Mouse (Mus musculus): ENCODE results near the gene Mtfp1.
A peak's percentile ranks its signal among the peaks of the same experiment; 100 is the strongest.
"Not testable (repeated sequence)": the region's sequence is repeated elsewhere in the genome, so short reads cannot be mapped to it uniquely, and the experiment has no call there.

The Mtfp1 gene

DNA sequence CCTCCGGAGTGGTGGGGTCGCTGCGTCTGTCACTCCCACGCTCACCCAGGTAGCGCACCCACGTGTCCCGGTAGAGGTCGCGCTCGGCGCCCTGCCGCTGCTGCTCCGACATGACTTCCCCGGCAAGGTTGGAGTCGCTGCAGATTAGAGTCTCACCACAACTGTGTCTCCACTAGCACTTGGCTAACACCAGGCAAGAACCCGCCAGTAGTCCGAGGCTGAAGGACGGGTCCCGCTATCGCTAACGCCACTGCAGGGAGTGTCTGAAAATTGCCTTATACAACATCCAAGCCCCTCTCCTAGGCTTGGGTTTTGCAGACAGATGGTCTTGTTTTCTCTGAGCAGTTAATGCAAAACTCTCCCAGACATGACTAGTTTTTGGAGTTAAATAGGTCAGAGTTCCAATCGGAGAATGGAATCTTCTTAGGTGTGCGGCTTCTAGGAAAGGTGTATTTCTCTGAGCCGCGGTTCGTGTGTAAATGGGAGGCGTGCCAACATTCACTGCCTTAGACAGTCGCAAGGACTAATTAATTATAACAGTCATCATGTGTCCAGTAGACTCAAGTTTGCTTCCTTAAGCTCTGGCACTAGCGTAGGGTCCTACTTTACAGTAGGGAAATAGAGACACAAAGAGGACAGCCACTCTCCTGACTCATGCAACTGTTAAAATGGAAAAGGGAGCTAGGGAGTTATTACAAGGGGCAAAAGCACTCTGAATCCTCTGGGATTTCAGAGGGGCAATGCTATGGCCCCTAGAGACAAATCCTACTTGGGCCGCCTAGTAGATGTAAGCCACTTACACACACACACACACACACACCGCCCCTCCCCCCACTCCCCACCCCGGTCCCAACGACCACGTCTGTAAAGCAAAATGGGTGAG, at the start of gene Mtfp1:
Mtfp1 (minus strand) TSS at position 275 of the 883 bp plus-strand sequence.
- DNase-seq = peak; percentile 75

DNA sequence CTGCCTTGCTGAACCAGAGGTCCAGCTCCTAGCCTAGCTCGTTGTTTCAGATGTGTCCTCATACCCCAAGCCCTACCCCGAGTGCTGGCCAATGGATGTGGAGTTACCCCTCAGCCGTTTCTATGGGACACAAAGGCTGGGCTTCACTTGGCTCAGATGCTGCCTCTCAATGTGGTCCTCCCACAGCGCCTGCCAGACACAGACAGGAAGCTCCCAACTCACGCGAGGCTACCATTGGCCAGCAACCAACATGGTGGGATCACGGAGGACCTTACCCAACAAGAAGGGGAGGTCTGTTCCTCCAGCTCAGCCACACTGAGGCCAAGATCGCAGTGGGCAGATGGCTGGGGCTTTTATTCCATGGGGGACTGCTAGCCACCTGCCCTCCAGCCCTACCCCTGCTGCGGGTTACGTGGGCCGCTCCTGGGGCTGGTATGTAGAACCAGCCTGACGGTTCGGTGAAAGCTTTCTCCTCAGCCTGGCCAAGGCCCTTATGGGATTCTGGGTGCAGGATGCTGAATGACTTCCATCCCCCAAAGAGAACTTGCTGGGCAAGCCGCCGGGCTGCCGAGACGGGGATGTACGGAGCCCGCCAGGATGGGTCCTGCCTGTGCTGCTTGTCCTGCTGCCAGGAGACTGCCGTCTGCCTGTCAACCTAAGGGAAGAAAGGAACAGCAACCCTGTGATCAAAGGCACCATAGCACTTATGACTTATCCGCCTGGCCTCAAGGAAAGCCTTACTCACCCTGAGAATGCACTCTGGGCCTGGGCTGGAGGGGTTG, 48.2 kb upstream of the Mtfp1 start:
- DNase-seq = no peak

DNA sequence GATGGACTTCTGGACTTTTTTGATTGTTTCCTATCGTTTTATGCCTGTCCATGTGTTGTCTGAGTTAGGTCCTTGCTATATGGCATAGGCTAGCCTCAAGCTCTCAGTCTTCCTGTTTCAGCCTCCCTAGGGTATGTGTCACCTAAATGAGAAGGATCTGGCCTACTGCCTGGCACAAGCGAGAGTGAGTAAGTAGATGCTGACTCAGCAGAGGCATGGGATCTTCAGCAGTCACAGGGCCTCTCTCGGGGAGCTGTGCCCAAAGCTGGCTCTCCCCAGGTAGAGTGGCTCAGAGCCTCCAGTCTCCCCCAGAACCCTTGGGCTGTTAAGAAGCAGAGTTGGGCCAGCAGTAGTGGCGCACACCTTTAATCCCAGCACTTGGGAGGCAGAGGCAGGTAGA, 47.1 kb upstream of the Mtfp1 start:
- DNase-seq = no peak

DNA sequence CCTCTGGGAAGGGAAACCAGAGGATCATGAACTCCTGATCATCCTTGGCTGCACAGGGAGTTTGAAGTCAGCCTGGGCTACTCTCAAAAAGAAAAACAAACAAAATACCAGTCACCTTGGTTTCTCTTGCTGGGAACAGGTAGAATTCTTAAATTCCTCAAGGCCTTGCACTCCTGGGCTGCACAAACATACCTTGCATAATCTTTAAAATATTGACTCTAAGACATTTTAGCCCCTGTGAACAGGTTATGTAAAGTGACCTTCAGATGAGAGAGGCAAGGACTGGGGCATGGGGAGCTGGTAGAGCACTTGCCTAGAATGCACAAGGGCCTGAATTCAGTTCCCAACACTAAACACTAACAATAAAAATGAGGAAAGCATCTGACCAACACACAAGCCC, 46.3 kb upstream of the Mtfp1 start:
- DNase-seq = no peak

DNA sequence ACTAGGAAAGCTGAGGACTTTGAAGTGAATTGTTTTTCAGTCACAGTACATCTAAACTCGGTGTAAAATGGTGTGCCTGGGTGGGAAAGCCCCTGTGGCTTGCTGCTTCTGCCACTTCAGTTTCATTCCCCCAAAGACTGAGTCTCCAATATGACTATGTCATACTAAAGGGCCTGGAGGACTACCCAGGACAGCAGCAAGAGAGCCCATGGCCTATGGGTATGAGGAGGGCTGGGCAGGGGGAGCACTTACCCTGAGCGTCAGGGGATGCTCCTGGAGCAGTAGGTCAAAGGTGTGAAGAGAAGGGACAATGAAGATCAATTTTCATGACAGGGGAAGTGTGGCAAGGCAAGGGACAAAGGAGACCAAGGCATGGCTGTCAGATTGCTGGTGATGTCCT, 43.7 kb upstream of the Mtfp1 start:
- no peak for DNase-seq

DNA sequence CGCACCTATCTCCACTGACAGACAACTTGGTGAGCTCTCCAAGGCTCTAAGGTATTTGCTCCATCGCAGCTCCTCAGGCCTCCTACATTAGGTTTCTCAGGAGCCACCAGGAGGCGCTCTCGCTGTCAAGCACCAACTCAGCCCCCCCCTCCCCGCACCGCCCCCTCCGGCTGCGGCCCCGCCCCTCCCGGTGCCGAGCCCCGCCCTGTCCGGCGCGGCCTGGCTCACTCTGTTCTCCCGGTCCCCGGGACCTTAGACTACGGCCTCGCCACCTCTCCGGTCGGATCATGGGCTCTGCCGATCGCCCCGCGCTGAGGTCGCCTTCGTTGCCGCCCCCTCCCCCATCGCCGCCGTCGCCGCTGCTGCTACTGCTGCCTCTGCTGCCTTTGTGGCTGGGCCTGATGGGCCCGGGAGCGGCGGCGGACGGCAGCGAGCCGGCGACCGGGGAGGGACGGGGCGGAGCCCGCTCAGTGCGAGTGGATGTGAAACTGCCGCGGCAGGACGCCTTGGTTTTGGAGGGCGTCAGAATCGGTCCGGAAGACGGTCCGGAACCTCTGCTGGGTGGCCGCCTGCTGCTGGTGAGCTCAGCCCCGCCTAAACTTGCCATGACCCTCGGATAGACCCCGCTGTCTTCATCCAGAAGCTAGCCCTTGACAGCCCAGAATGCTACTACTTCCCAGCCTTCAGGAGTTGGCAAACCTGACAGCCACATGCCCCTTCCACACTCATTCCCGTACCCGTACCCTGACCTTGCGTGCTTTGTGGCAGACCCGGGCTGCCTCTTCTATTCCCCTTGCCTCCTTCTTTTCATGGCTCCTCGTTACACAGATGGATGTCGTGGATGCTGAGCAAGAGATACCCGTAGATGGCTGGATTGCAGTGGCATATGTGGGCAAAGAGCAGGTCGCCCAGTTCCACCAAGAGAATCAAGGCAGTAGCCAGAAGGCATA, 40.0 kb upstream of the Mtfp1 start, which contains the start of gene Rnf215:
Rnf215 (plus strand) TSS at position 217 of the 950 bp plus-strand sequence.
- DNase-seq = peak; percentile 86

DNA sequence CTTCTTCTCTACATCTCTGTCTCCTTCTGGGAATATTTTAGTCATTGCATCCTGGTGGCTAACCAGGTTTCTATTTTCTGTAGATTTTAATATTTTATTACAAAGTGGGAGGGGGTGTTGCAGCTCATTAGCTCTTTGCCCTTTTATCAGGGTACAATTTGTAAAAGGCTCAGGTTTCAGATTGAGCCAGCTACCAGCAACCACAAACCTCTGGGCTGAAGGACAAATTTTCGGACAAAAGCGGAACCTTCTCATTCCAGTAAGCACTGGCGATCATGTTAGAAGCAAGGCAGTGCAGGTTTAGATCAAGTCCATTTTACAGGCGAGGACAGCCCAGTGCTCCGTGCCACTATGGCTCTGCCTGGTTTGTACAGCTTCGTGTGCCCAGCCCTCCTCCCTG, 39.2 kb upstream of the Mtfp1 start:
- no peak for DNase-seq

DNA sequence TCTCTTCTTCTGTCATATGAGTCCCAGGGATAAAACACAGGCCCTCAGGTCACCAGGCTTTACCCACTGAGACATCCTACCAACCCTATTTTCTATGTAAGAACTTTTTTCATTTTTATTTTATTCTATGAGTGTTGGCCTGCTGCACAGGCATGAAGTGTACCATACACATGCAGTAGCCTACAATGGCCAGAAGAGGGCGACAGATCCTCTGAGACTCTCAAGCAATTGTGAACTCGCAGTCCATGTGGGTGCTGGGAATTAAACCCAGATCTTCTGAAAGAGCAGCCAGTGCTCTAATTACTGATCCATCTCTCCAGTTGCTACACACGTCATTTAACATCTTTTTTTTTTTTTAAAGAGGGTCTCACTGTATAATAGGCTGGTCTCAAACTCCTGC, 38.2 kb upstream of the Mtfp1 start:
- DNase-seq = peak; percentile 40

DNA sequence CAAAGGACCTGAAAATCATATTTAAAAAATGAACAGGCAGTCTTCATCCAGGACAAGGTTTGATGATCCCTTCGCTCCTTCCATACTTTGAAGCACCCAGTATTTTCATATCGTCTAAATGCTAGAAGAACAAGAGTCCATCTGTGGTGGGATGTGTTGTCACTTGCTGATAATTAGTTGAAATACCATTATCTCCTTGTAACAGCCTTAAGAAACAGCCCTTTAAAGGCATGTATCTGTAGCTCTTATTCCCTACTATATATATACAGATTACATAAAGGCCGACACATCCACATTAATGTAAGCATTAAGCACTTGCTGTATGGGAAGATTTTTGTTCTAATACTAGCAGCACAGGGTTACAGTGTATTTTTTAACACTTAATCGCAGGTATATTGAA, 33.2 kb upstream of the Mtfp1 start:
- not testable (repeated sequence) for DNase-seq

DNA sequence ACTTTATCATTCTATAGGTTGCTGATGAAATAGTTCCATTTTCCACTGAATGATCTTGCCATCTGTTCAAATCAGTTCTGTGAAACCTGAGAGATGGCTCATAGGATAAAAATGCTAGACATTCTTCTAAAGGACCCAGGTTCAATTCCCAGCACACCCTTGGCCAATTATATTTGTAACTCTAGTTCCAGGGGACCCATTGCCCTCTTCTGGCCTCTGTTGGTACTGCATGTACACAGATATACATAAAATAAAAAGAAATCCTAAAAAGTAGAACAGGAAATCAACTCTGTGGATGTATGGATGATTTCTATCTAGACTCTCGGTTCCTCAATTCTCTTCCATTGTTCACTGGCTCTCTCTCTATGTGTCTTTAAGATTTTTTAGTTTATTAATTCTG, 31.8 kb upstream of the Mtfp1 start:
- no peak for DNase-seq

DNA sequence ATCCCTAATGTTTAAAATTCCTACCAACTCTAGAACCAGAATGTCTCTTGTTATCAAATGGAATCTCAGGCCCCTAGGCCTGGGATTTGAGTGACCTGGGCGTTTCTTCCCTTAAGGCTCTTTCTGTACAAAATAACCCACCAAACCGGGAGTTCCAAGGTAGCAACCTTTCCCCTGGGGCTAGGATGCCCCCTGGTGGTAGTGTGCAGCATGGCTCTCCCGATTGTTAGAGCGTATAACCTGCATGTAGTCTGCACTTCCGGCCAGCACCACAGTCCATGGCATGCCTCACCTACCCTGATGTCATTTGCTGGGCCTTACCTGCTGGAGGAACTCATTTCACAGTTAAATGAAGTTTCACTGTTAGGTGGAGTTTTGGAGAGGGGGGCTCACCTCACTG, 28.7 kb upstream of the Mtfp1 start:
- DNase-seq = peak; percentile 27

DNA sequence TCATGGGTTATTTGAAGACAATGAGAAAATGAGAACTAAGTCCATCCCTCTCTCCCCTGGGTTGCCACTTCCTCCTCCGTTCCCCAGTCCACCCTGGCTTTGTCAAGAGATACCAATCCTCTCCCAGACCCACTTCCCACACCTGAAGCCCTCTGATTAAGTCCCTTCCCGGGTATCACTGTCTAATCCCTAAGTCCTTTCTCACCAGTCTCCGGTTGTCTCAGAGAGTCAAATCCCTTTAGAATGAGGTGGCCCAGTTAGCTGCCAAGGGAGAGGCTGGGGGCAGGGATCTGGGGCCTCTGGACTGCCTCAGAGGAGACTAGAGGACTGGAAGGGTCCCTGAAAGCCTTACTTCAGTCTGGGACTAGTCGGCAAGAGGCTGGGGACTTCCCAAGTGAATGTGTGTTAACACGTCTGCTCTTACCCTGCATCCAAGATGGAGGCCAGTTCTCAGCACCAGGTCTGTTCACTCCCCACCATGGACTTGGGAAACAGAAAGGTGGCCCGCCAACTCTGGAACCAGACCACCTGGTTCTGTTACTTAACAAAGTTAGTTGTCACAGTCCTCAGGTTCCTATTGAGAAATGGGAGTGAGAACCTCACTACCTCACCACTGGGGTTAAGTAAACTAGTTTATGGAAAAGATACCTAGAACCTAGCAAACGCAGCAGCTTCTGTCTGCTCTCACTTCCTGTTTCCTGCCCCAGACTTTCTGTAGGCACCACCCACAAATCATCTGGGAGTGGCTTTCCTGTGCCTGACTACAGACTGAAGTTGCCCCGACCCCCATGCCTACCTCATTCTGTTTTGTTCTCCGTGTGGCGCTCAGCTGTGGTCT, 27.7 kb upstream of the Mtfp1 start, which contains the start of gene Sec14l2:
Sec14l2 (minus strand) TSS at position 674 of the 838 bp plus-strand sequence.
- peak; percentile 31 for DNase-seq

DNA sequence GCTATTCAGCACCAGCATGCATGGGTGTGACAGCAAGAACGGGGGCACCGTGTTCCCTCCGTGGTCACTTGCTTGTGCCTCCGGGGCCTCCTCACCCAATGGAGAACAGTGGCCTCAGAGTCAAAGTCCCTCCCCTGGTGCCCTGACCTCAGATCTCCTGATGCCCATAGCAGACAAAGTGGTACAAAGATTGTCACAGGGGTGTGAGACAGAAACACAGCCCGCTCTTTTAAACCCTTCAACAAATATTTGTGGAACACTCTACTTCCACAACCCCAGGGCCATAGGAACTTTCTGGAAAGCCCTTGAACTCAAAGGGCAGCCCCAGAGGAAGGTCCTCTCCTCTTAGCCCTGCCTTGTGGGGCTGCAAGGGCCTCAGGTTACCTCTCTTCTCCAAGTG, 27.0 kb upstream of the Mtfp1 start:
- no peak for DNase-seq

DNA sequence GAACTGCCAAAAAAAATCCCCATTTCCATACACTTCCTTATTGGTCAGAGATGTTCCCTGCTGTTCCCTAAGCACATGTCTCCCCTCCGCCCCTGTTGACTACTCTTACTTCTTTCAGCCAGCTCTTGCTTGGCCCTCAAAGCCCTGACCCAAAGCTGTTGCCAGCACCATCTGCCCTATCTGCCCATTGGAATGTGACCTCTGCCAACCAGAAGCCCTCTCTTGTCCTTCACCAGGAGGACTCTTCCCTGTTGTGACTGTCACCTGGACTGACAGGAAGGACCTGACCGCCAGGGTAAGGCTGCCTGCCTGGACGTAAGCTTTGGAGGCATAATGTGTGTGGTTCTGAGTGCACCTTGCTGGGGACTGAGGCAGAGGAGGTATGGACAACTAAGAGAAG, 26.4 kb upstream of the Mtfp1 start:
- DNase-seq = no peak

DNA sequence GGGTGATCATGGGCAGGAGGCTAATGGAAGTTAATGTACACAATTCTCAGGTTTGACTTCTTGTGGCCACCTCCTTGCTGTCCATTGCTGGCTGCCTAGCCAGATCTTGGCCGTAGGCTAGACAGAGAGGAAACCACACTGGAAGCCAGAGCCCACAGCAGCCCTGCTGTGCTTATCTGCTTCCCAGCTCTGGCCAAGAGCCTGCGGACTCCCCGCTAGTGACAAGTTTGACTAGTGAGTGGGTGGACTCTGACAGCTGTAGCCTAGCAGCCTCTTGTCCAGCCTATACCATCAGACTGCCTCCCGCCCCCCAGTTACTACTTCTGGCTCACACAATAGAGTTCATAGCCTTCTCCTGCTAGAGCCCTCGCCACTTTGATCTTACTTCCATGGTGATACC, 24.4 kb upstream of the Mtfp1 start:
- DNase-seq = no peak

DNA sequence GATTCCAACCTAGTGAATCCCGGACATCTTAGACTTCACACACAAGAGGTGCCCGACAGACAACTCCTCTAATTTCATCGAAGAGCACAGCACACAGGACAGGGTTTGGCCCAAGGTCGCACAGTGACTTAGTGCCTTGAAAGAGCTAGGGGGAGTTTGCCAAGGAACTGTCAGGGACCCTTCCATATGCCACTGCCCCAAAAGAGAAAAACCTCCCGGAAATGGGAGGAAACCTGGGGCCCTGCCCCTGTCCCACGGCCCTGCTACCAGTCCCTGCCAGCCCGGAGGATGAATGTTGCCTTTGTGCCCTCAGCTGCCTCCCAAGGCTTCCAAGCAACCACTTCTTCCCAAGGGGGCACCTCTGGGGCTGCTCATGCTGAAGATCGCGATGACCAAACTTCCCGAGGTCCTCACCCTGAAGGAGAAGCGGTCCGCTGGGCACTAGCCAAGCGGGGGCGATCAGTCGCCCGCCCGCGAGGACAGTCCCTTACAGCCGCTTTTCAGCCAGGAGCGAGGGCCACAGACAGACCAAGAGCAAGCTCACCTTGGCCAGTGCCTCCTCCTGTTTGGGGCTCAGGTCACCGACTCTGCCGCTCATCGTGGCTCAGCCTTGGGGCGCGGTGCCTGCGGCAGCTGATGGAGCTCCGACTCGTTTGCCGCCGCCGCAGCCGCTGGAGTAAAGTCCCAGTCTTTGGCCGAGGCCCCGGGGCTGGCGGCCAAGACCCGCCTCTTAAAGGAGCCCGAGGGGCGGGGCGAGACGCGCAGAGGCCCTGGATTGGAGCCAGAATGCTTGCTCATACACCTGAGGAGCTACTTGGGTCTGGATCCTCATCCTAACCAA, 23.1 kb upstream of the Mtfp1 start:
- DNase-seq = peak; percentile 16

DNA sequence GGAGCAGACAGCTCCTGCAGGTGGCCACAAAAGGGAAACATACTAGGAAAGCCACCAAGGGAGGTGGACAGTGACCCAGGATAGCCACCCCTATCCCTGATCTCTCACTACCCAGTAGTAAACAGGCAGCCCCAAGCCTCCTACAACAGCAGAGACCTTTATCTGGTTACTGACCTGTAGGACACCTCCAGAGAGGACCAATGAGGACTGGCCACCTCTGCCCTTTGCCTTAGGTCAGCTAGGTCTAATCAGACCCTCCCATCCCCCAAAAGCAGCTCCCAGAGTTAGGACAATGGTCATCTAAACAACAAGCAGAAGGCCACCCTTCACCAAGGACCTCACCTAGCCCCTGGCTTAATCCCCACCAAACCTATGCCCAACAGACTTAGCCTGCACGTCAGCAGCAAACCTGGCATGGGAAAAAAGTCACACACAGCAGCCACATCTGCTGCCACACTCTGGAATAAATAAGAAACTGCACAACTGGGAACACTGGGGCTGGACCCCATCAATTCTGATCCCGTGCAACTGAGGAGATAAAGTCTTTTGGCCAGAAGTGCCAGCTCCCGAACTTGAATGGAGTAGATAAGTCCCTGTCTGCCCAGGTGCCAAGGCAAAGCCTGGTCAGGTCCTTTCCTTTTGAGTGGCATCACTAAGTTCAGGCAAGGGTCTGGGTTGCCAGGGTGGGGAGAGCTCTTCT, 22.3 kb upstream of the Mtfp1 start:
- DNase-seq = no peak

DNA sequence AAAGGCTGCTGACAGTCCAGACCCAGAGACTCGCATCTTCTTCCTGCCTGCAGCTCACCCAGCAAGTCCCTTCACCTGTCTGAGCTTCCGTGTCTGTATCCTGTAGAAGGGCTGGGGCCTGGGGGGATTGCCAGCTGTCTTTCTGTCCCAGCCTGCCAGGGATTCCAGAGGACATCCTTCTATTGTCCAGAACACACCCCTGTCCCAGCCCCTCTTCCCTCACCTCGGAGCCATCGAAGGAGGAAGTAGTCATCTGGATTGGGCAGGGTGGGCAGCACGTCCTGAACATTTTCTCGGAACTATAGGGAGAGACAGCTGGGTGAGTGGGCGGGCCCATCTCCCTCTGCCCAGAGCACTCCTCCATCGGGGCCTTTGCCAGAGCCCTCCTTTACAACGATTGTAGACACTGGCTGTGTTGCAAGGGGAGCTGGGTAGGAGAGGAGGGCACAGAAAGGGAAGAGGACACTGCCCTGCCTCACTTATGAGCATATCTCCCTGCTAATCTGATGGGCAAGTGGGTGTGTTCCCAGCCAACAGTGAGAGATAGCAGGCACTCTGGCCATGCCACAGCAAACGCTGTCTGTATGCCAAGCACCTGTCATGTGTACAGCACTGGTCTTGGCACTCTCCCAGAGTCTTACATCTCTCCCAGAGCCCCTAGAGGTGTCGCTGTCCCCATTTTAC, 21.4 kb upstream of the Mtfp1 start:
- DNase-seq = no peak

DNA sequence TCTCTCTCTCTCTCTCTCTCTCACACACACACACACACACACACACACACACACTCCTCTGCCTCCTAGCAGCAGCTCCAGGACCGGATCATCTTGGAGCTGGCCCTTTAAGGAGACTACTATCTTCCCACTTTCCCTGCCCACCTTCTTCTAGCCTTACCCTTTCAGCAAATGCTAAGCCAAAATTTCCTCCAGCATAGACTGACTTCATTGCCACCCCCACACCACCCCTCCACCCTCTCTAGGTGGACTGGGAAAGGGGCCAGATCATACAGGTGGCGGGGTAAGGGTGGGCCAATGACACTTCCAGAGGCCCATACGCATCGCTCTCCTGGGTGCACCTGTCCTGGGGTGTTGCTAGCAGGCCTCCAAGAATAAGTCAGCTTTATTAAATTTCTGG, 20.2 kb upstream of the Mtfp1 start:
- no peak for DNase-seq

DNA sequence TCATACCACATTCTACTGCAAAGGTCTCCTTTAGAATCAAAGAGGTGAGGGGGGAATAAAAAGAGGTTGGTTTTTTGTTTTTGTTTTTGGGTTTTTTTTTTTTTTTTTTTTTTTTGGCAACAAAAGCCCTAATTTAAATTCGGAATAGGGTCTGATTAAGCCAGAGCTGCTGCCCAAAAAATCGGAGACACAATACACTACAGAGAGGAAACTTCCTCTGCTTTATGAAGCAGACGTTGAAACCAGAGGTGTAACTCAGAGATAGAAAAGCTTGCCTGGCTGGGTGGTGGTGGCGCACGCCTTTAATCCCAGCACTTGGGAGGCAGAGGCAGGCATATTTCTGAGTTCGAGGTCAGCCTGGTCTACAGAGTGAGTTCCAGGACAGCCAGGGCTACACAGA, 19.3 kb upstream of the Mtfp1 start:
- DNase-seq = not testable (repeated sequence)

Data from thymus, postnatal 25 days (tissue).